Mouse (Mus musculus) thymus, postnatal 14 days (tissue): ENCODE measurements around the gene Tmem143.
"Not testable (repeated sequence)": the region's sequence is repeated elsewhere in the genome, so short reads cannot be mapped to it uniquely, and the experiment has no call there.

ENCODE experiments used
- DNase-seq: peaks from one replicate; pipeline ENCODE4 v3.0.0; 2021

Gene Tmem143

GRCm38 (mm10) chr7:45923762-45924428 is 27.2 kb downstream of the Tmem143 start, which contains the start of gene Ccdc114:
Gene Ccdc114, plus strand, starts transcription at chr7:45924072.
- DNase-seq, result peak; percentile 58

- DNase-seq, result peak; percentile 76
Measured at GRCm38 (mm10) chr7:45924429-45924816, 27.7 kb downstream of the Tmem143 start.

GRCm38 (mm10) chr7:45928626-45929295 is 32.0 kb downstream of the Tmem143 start:
- no peak for DNase-seq

- DNase-seq, result no peak
Measured at GRCm38 (mm10) chr7:45929688-45930087, 32.9 kb downstream of the Tmem143 start.

- DNase-seq, result not testable (repeated sequence)
Measured at GRCm38 (mm10) chr7:45933766-45934165, 37.0 kb downstream of the Tmem143 start.

- DNase-seq, result peak; percentile 81
Measured at GRCm38 (mm10) chr7:45935114-45935513, 38.4 kb downstream of the Tmem143 start.

GRCm38 (mm10) chr7:45939836-45940235 is 43.1 kb downstream of the Tmem143 start:
- DNase-seq, result no peak

GRCm38 (mm10) chr7:45941986-45942385 is 45.2 kb downstream of the Tmem143 start:
- DNase-seq, result no peak

GRCm38 (mm10) chr7:45943280-45943679 is 46.5 kb downstream of the Tmem143 start:
- peak; percentile 38 for DNase-seq

- DNase-seq, result no peak
Measured at GRCm38 (mm10) chr7:45949061-45949460, 52.3 kb downstream of the Tmem143 start.

GRCm38 (mm10) chr7:45956611-45957010 is 59.9 kb downstream of the Tmem143 start:
- DNase-seq, result no peak
